Mouse (Mus musculus): ENCODE data around the gene Ubl4a.
"Not testable (repeated sequence)": the region's sequence is repeated elsewhere in the genome, so short reads cannot be mapped to it uniquely, and the experiment has no call there.

Ubl4a gene

DNA sequence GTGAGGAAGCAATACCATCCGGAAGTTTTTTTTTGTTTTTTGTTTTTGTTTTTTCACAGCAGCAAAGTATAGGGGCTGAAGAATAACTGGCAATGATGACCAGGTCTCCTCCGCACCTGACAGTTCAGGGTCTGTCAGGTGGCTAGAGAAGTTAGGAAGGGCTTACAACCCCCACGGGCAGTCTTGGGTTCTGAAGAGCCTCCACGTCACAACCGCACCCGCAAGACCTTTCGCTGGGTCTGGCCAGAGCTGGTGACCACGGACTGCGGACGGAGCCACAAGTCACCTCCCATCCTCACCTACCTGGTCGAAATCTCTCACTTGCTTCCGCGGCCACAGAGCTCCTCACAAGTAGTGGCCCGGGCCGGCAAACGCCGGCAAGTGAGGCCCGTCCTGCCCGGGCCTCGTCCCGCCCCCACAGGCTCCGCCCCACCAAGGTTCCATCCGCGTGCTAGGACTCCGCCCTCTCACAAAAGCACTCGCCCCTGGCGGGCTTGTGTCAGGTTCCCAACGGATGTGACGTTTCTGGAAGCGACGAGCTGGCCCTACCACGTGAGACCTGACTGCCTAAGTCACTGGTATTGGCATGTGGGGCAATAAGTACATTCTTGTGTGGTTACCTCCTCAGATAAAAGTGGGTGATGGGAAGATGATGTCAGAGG is at the start of gene Ubl4a, which contains the start of gene Slc10a3:
Gene Ubl4a, minus strand, starts transcription at position 331 of the 662 bp plus-strand sequence.
Gene Slc10a3, minus strand, starts transcription at position 462 of the 662 bp plus-strand sequence.
- peak; percentile 74 to 85 for DNase-seq

DNA sequence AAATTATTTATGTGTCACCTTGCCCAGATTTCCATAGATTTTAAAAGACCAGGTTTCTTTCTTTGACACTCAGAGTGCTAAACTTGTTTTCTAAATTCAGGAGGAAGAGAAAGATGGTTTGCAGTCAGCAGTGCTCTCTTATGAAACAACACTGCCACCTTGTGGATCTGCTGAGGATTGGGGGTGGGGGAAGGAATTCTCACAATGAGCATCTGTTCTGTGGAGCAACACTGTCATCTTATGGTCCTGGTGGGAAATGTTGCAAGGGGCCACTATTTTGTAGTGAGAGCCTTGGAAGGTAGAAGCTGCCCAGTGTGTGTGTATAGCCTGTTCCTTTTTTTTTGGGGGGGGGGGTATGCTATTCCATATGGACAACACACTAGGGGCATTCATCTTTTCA is 40.4 kb upstream of the Ubl4a start:
- DNase-seq, result peak; percentile 67 to 76

DNA sequence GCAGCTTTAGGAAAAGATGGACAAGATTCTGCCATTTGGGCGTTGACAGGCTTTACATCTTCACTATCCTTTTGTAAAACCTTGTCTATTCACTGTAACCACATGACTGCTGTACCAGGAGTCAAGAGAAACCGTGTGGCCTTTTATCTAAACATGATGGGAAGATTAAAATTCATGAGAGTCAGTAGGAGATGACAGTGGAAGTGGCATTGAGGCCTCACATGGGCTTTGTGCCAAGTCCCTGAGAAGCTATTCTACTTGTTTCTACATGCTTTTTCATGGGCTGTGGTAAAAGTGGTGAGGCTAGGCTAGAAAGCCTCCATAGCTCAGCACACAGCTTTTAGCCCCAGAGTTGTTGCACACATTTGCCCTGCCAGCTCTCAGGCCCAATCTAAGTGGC is 35.3 kb upstream of the Ubl4a start:
- no peak for DNase-seq

DNA sequence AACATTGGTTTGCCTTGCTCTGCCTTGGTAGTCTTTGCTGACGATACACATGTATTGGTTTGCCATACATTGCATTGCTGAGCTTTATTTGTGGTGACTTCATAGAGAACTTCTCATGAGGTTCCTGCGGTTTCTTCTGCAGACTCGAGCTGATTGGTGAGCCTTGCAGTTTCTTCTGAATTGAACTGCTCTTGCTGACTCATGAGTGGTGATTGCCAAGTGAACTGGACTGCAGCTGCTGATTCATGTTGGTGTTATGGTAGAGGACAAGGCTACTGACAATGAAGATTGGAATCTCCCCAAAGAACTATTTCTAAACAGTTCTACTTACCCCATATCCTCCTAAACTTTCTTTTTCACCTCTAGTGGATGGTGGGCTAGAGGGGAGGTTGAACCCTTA is 27.1 kb upstream of the Ubl4a start:
- DNase-seq, result no peak

DNA sequence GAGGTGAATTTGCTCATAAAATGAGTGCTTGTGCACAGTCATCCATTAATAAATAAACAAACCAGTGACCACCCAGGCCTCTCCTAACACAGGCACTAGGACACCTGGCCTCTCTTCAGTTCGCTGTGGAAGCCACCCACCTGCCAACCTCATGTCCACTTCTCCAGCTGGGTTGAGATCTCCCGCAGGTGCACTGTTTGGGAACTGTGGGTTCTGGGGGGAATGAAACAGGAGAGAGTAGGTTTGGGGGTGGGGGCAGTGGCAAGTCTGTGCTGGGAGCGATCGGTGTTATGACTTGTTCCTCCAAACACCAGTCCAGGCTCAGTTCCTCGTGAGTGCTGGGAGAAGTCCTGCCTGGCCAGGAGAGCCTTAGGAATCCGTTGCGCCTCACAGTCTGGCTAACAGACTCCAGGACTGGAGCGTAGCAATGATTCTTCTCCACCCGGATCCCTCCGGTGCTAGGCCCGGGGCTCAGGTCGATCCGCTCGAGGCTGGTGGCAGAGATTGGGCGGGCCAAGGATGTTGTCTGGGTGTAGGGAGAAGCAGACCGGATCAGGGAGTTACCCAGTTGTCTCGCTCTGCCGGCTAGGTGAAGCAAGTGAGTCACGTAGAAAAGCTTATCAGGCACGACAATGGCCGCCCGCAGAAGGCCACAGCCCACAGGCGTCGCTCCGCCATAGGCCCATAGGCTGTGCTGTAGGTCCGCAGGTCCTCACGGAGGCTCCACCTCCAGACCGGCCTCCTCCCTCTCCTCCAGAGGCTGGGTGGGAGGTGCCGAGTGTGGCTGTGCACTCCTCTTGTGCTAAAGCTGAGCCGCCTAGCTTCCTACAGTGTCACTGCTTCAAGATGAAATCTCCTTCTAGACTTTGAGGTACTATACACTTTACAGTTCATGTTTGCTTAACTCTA is 19.8 kb upstream of the Ubl4a start, which contains the start of the genes Fam3a and Ikbkg:
Gene Fam3a, minus strand, starts transcription at position 738 of the 909 bp plus-strand sequence.
Gene Ikbkg, plus strand, starts transcription at position 756 of the 909 bp plus-strand sequence.
- DNase-seq, result peak; percentile 83 to 88

DNA sequence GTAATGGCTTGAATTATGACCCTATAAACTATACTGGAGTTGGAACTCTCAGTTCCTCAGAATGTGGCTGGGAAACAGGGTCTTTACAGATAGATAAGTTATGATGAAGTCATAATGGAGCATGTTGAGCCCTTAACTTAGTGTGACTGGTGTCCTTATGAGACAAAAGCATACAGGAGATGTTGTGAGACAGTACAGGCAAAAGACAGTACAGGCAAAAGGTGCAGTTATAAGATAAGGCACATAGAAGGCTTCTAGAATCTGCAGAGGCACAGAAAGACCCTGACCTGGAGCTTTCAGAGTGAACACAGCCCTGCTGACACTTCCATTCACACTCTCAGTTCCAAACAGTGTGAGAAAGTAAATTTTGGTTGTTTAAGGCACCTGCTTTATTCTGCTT is 15.1 kb upstream of the Ubl4a start:
- DNase-seq, result no peak

DNA sequence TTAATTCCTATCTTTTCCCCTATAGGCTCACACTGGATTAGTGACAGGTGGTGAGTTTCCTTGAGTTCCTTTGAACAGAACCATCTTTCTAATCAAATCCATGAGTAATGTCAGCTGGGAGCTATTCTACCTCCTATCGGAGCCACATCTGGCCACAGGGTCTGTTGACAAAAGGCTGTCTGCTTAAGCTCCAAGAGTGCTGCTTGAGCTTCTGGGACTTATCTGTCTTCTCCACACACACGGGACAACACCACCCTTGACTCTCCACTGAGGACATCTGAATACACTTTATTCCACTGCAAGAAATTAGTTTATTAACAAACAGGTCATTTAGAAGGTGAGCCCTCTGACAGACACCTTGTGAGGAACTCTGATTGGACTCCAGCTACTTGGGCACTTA is 11.4 kb upstream of the Ubl4a start:
- no peak for DNase-seq

DNA sequence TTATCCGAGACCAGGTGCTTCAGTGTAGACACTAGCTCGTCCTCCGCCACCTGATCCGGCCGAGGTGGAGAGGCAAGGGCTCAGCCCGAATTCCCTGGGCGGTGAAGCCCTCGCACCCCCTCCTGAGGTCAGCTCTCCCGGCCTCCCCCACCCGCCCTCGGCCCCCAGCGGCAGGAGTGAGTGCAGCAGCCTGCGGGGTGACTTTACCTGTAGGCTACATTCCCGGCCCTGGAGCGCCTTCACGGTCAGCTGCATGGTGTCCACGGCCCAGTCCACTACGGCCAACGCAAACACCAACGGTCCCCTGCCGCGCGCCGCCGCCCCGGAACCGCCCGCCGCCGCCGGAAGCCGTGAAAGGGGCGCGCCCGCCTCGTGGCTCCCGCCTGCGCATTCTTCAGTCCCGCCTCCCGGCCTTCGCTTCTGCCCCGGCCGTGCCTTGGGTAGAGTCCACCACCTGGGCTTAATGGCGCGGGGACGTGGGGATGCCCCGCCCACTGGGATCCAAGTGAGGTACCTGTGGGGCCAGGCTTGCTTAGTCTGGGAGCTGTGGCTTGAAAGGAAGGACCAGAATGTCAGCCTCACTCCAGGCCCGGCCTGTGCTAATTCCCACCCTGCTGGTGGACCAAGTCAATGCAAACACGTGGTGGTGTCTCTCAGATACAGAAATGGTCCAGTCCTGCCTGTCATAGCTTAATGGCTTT is 4.7 kb downstream of the Ubl4a start:
- DNase-seq, result peak; percentile 74 to 84

DNA sequence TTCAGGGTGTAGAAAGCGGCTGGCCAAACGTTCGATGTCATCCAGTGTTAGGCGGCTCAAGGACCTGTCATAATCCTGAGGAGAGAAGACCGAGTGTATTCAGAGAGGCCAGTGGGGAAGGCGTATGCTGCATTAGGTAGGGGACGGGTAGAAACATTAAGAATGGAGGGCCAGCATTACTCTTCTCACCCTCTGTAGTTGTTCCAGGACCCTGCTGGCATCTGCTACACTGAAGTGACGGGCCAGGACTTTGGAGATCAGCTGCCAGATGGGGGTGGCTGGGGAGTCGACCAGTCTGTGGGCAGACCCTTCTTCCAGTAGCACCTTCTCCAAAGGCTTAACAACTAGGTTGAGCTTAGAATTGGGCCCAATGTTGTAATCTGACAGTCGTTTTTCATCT is 5.5 kb downstream of the Ubl4a start:
- DNase-seq, result no peak

DNA sequence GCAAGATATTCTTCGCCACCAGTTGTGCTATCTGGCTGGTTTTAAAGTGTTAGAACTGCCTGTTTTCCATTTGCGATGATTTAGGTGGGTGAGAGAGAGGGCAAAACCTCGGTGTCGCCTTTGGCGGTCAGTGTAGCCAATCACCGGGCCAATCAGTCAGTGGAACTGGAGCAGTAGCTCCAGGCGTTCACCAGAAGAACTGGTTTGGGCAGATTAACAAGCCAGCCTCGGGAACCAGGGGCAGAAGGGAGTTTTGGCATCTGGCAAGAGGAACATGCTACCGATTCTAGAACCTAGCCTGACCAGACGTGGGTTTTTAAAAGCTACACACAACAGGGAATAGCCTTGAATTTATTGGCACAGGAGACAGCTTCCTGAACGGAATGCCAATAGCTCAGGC is 13.8 kb downstream of the Ubl4a start:
- no peak for DNase-seq

DNA sequence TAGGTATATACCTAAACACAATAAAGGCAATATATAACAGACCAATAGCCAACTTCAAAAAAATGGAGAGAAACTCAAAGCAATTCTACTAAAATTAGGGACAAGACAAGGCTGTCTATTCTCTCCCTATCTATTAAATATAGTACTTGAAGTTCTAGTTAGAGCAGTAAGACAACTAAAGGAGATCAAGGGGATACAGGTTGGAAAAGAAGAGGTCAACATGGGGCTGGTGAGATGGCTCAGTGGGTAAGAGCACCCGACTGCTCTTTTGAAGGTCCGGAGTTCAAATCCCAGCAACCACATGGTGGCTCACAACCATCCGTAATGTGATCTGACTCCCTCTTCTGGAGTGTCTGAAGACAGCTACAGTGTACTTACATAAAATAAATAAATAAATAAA is 15.9 kb downstream of the Ubl4a start:
- not testable (repeated sequence) for DNase-seq

DNA sequence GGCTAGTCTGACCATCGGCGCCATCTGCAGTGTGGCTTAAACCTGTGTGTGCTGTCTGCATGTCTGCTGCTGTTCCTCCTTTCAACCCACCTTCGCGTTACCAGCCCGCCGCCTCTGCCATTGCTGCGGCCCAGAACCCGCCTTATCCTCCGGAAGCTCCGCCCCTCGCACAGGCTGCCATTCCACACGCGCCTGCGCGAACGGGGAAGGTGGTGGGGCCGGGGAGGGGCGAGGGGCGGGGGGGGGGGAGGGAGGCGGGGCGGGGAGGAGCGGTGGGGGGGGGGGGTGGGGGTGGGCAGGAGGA is 19.6 kb downstream of the Ubl4a start, which contains the start of gene Lage3:
Gene Lage3, minus strand, starts transcription at position 152 of the 304 bp plus-strand sequence.
- DNase-seq, result peak; percentile 85 to 90

DNA sequence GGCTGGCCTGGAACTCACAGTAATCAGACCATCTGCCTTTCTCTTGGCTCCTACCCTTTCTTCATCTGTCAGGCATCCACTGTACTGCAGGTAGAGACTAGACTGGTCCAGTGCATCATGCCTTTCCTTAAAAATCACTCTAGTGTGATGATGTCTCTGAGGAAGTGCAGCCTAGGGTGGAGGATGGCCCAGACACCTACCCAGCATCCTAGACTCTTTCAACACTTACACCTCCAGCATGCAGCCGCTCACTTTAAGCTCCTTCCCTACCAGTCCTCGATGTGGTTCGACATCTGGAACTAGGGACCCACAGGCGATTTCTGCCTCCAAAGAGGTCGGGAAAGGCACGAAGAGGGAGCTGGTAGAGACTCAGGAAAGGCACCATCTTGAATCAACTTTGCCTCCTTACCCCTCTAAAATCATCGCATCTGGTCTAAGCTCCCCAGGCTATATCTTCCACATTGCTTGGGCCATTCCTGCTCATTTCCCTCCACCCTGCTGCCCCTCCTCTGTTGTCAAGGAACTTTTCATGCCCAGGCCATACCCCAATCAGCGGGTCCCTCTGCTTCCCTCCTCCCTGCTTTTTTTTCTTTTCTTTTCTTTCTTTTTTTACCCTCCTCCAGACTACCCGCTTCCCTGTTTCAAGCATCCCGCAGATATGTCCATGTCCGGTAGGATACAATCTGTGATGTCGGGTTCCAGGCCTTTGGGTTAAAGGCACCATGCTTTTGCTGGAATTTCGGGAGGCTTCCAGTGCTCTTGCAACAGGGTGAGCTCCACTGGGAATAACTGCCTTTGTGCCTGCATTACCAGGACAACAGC is 20.2 kb downstream of the Ubl4a start:
- no peak for DNase-seq

DNA sequence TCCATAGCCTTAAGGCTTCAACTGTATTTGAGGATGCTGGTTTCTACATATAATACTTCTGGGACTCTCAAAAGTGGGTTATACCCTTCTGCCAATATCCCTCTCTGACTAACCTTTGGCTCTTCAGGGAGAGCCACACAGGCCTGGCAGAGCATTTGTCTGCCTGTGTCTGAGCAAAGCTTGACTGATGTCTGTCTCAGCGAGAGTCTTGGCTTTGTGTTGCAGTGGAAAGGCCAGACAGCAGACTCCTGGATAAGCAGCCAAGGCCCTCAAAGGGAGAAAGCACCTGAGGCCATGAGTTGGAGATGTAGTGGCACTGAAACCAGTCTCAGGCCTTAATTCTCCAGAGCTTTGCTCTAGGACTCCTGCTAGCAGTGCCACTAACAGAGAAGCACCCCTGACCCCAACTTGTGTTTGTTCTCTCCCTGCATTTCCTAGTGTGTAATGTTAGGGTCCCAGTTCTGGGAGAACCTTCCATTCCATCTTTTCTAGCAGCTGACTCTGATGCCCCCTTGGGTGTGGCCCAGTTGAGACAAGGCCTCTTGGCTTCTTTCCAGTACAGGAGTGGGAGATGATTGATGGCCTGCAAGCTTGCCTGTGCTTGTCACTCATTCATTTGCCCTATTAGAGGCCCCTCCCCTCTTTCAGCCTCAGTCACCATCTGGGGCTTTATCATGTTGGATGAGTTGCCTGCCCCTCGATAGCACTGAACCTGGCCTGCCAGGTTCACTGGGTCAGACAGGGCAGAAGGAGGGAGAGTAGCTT is 42.7 kb downstream of the Ubl4a start:
- DNase-seq, result peak; percentile 32 to 56

DNA sequence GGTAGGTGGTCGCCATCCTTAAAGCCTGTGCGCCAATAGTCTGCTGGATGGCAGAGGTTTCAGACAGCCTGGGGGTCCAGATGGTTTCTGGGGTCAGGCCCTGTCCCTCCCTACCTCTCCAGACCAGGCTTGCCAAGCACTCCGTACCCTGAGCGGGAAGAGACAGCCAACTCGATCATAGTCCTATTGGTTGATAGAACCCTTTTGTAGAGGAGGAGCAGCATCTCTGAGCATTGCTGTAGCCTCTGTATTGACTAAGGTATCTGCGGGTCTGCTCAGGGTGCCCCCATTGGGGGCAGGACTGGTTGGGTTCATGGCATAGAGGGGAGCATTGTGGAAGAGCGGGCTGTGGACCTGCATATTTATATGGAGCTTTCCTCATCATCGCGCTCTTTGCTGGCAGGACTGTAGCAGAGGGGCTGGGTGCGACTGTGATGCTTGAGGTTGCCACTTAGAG is 43.8 kb downstream of the Ubl4a start:
- peak in 1 of 2 experiments; percentile 28 for DNase-seq

DNA sequence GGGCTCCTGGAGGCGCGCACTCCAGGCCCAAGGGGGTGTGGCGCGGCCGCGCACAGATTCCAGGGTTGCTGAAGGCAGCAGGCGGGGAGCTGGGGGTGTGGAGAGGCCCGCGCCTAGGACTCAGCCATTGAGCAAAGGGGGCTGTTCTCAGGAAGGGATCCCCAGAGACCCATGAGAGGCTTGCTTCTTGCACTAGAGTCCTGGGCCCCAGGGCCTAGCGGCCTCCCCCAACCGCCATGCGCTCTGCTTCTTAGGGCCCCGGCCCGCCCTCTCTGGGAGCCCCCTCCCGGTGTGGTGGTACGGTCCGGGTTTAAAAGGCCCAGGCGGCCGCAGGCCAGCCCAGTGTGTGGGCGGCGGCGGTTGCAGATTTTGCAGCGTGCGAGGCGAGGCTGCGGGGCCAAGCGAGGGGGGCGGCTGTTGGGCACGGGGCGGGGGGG is 44.3 kb downstream of the Ubl4a start, which contains the start of gene Plxna3:
Gene Plxna3, plus strand, starts transcription at position 342 of the 437 bp plus-strand sequence.
- peak; percentile 75 to 79 for DNase-seq
